Comparison of ENCODE assay signal across 8 mouse cellular contexts in the genomic region with DNA sequence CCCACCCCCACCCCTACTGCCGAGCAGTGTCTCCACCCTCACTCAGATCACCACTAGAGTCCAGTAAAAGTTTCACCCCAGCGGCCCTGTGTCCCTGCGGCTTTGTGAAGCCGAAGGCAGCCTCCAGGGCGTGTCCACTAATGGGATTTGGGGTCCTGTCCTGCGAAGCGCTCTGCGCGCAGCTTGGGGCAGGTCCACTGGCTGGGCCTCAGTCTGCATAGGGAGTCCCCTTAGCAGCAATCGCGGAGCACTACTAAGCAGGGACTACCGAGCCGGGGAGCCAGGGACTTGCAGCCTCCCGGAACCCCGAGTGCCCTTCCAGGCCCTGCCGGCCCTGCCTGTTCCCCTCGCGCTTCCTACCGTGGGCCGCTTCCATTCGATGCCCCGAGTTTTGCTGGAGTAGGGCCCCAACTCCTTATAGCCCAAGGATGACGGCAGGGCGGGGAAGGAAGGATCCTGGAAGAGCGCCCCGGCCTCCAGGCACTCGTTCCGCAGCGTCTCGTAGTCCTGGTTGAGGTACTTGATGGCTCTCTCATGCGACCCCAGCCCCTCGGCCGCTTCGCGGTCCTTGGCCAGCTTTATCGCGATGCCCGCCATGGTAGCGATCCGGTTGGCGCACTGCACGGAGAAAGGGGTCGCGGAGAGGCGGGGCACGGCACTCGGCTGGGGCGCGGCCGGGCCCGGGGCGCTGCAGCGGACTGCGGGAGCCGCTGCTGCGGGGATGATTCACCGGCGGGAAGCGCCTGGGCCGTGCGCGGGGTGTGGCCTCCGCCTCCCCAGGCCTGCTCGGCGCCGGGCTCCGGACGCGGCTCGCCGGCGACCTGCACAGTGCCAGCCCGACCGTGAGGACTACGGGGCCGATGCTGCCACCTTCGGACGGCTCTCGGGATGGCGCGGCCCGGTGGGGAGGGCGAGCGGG. TPM values are rescaled to one million over a fixed set of nuclear protein-coding genes. Genes with fewer than 3 reads are reported as not detected.
DNase-seq lines count a peak whose midpoint lies in the region; ATAC-seq and TF ChIP-seq lines count a peak whose summit lies in the region.

Capn2 (minus strand) TSS at position 851 of the 919 bp plus-strand sequence.

- no peak for TF ChIP-seq EP300 in liver, postnatal 0 days (IDR thresholded peaks at IDR 0.05; ENCODE audit: low read depth)
- no peak for TF ChIP-seq EP300 in stomach, postnatal 0 days (optimal IDR thresholded peaks at IDR 0.05)

- H3K27me3 ChIP-seq in forebrain, embryonic 16.5 days (replicated peaks; ENCODE audit: control insufficient read depth, insufficient read depth, low read length): 0 out of 2 replicates have a peak, but pooled peaks cover 2% of the 10 kb centered on the region
- peaks cover 8% of the 10 kb centered on the region; the same call in 1 of the 2 replicates for H3K27me3 ChIP-seq in liver, postnatal 0 days (ENCODE audit: insufficient read depth, low read length)
- no peaks in the 10 kb centered on the region for H3K27me3 ChIP-seq in neural tube, embryonic 12.5 days (replicated peaks)
- no peaks in the 10 kb centered on the region for H3K27me3 ChIP-seq in stomach, postnatal 0 days (ENCODE audit: control insufficient read depth, insufficient read depth, low read length)

- peak within 1 kb of the TSS; percentile 64 for H3K4me3 ChIP-seq in forebrain, embryonic 16.5 days (replicated peaks; ENCODE audit: low read length)
- peak within 1 kb of the TSS; percentile 74 for H3K4me3 ChIP-seq in liver, postnatal 0 days (ENCODE audit: low read depth, low read length)
- H3K4me3 ChIP-seq in neural tube, embryonic 12.5 days: peak within 1 kb of the TSS; percentile 64
- peak within 1 kb of the TSS; percentile 81 for H3K4me3 ChIP-seq in stomach, postnatal 0 days (ENCODE audit: low read depth, low read length)

- intact Hi-C loops in heart, postnatal 14 days (cut with DNase I): loop anchor here (1.0 to 2.0 kb wide), 2 partner anchors 22 to 28 kb away; no protein-coding TSS in a partner anchor

- DNase-seq in cerebellum, adult 11 months: peak; percentile 81
- DNase-seq in heart, postnatal 14 days: peak; percentile 91 to 92
- peak; percentile 76 for DNase-seq in layer of hippocampus, adult 11-12 months (ENCODE audit: low spot score)
- peak; percentile 80 for DNase-seq in liver, postnatal 0 days
- peak; percentile 86 for DNase-seq in stomach, postnatal 0 days (ENCODE audit: low spot score)

- ATAC-seq in CD4-positive, CD25-positive, alpha-beta regulatory T cell, adult 4 months: peak; percentile 48
- ATAC-seq in forebrain, embryonic 16.5 days: peak; percentile 95
- ATAC-seq in liver, postnatal 0 days: peak; percentile 92
- peak; percentile 96 for ATAC-seq in neural tube, embryonic 12.5 days (ENCODE audit: low FRiP score, low read depth)
- peak; percentile 91 for ATAC-seq in stomach, postnatal 0 days (ENCODE audit: low FRiP score, low TSS enrichment)

- H3K27ac ChIP-seq in forebrain, embryonic 16.5 days (ENCODE audit: low read length): peak within 1 kb of the TSS; percentile 72
- peak within 1 kb of the TSS; percentile 76 for H3K27ac ChIP-seq in liver, postnatal 0 days (ENCODE audit: low read depth)
- peak within 1 kb of the TSS; percentile 65; the same call in 1 of the 2 replicates for H3K27ac ChIP-seq in neural tube, embryonic 12.5 days
- H3K27ac ChIP-seq in stomach, postnatal 0 days (replicated peaks): peak within 1 kb of the TSS; percentile 96

- H3K4me1 ChIP-seq in forebrain, embryonic 16.5 days (replicated peaks; ENCODE audit: control insufficient read depth, insufficient read depth, low read length): peaks cover 23% of the 10 kb centered on the region
- H3K4me1 ChIP-seq in liver, postnatal 0 days (ENCODE audit: insufficient read depth): peaks cover 23% of the 10 kb centered on the region
- H3K4me1 ChIP-seq in neural tube, embryonic 12.5 days: peaks cover 17% of the 10 kb centered on the region
- peaks cover 19% of the 10 kb centered on the region; the same call in 1 of the 2 replicates for H3K4me1 ChIP-seq in stomach, postnatal 0 days (replicated peaks; ENCODE audit: control insufficient read depth, insufficient read depth)

- no peaks in the 10 kb centered on the region for H3K9me3 ChIP-seq in forebrain, embryonic 16.5 days (ENCODE audit: control insufficient read depth, low read length)
- H3K9me3 ChIP-seq in liver, postnatal 0 days (ENCODE audit: low read length): no peaks in the 10 kb centered on the region
- no peaks in the 10 kb centered on the region for H3K9me3 ChIP-seq in neural tube, embryonic 12.5 days
- H3K9me3 ChIP-seq in stomach, postnatal 0 days (ENCODE audit: control insufficient read depth, low read length): no peaks in the 10 kb centered on the region

- TF ChIP-seq CTCF in liver, postnatal 0 days (IDR thresholded peaks at IDR 0.05; ENCODE audit: low read depth): peak; percentile 66
- peak; percentile 78 for TF ChIP-seq CTCF in stomach, postnatal 0 days (IDR thresholded peaks at IDR 0.05; ENCODE audit: low read depth)

- H3K4me2 ChIP-seq in forebrain, embryonic 16.5 days (ENCODE audit: low read length): peak within 1 kb of the TSS; percentile 81
- peak within 1 kb of the TSS; percentile 89 for H3K4me2 ChIP-seq in liver, postnatal 0 days (ENCODE audit: low read depth, low read length)
- H3K4me2 ChIP-seq in neural tube, embryonic 12.5 days (replicated peaks): peak within 1 kb of the TSS; percentile 75
- peak within 1 kb of the TSS; percentile 90 for H3K4me2 ChIP-seq in stomach, postnatal 0 days (replicated peaks; ENCODE audit: low read depth)

- peak within 1 kb of the TSS; percentile 90 for H3K9ac ChIP-seq in forebrain, embryonic 16.5 days (replicated peaks; ENCODE audit: low read depth, low read length)
- H3K9ac ChIP-seq in liver, postnatal 0 days (replicated peaks): peak within 1 kb of the TSS; percentile 77
- peak within 1 kb of the TSS; percentile 83 for H3K9ac ChIP-seq in neural tube, embryonic 12.5 days
- H3K9ac ChIP-seq in stomach, postnatal 0 days (ENCODE audit: low read length): peak within 1 kb of the TSS; percentile 97

- no peaks in the 10 kb centered on the region for H3K36me3 ChIP-seq in forebrain, embryonic 16.5 days (ENCODE audit: control insufficient read depth, insufficient read depth)
- no peaks in the 10 kb centered on the region; the same call in 1 of the 2 replicates for H3K36me3 ChIP-seq in liver, postnatal 0 days (replicated peaks; ENCODE audit: insufficient read depth, low read length)
- H3K36me3 ChIP-seq in neural tube, embryonic 12.5 days: peaks cover 3% of the 10 kb centered on the region
- H3K36me3 ChIP-seq in stomach, postnatal 0 days (ENCODE audit: control insufficient read depth, insufficient read depth, low read length): 0 out of 2 replicates have a peak, but pooled peaks cover 2% of the 10 kb centered on the region

- under 1% methylated on average over 84 of the region's 84 CpGs for WGBS in forebrain, embryonic 16.5 days
- 1% methylated on average over 83 of the region's 84 CpGs for WGBS in liver, postnatal 0 days (ENCODE audit: insufficient replicate concordance)
- under 1% methylated on average over 78 of the region's 84 CpGs for WGBS in neural tube, embryonic 12.5 days
- WGBS in stomach, postnatal 0 days: under 1% methylated on average over 73 of the region's 84 CpGs

RNA-seq across cellular contexts. Expression of gene Capn2, which starts in this region (rescaled TPM):
- polyA plus RNA-seq in CD4-positive, CD25-positive, alpha-beta regulatory T cell, adult 4 months (2017; shearing (Covaris generic)): 10 to 100 TPM; 38.3 to 52.4 TPM
- 70.3 and 76.2 TPM in 2 replicates for polyA plus RNA-seq in forebrain, embryonic 16.5 days (2015; fragmentation: Nextera tagmentation; extraction: Ambion mirVana)
- 10 to 100 TPM; 69.8 to 72.5 TPM for total RNA-seq in heart, postnatal 14 days (2021)
- polyA plus RNA-seq in liver, postnatal 0 days (2015; fragmentation: Nextera tagmentation; extraction: Ambion mirVana): 20.6 and 23.6 TPM in 2 replicates
- 104 and 115 TPM in 2 replicates for polyA plus RNA-seq in neural tube, embryonic 12.5 days (2016; fragmentation: Nextera tagmentation; extraction: Ambion mirVana)
- 54.4 and 55.6 TPM in 2 replicates for polyA plus RNA-seq in stomach, postnatal 0 days (2015; fragmentation: Nextera tagmentation; extraction: Ambion mirVana)

Comparison
In these comparisons a context has a peak if more than half of its experiments do, and no peak if none do; other contexts are left out.
1. Peak in every context shown above with its lines: DNase-seq, ATAC-seq, H3K4me3 ChIP-seq and H3K27ac ChIP-seq.